Mouse (Mus musculus): ENCODE measurements around the gene 5330417H12Rik.

The 5330417H12Rik gene

DNA sequence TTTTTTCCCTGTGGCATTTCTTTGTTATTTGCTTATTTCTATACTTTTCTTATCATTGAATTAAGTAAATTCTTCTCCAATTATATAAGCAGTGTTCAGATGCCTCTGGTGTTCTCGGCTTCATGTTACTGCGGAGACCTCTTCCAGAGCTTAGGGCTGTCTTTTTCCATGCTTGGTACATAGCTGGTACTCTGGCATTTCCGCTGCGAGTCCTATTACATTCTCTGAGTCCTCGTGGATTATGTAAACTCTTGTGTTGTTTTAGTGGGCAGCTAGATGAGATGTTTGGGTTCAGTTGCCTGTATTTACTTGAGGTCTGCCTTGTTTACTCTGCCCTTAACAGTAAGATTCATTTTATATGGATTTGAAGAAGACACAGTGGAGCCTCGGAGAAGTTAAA is 820 bp upstream of the 5330417H12Rik start:
- DNase-seq (ENCODE audit: low spot score) = no peak

GRCm38 (mm10) chr7:107624432-107624831 is 529 bp downstream of the 5330417H12Rik start:
- DNase-seq (ENCODE audit: low spot score) = no peak

DNA sequence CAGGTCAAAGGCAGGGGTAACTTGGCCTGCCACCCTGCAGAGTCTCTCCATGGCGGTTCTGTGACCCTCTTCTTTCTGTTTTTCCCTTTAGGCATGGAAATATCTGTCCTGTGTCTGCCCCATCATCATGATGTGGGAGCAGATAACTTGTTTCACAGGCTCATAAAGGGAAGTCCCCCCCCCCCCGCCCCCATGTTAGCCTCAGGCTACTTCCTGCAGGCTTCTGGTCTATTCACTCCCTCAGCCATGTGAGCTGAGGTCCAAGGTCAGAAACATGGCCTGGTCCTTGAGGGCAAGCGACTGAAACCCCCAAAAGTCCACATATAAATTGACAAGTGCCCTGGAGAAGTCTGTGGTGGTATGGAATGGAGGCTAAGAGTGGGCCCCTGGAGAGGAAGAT is 4.8 kb downstream of the 5330417H12Rik start:
- no peak for DNase-seq (ENCODE audit: low spot score)

DNA sequence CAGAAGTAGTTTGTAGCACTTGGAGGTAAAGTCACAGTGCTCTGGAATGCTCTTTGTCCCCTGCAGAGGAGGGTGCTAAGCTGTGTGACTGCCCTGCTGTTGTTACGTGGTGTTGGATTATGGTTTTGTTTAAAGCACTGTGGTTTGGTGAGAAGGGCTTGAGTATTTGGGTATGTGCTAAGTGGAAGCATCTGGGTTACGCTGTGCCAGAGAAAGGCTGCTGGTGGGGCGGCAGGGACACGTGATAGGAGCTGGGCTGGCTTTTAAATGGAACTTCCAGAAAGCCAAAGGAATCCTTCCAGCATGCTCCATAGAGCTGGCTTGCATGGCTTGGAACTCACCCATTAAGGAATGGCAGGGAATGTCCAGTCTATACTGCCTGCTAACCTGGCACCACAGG is 5.7 kb downstream of the 5330417H12Rik start:
- DNase-seq (ENCODE audit: low spot score) = no peak

DNA sequence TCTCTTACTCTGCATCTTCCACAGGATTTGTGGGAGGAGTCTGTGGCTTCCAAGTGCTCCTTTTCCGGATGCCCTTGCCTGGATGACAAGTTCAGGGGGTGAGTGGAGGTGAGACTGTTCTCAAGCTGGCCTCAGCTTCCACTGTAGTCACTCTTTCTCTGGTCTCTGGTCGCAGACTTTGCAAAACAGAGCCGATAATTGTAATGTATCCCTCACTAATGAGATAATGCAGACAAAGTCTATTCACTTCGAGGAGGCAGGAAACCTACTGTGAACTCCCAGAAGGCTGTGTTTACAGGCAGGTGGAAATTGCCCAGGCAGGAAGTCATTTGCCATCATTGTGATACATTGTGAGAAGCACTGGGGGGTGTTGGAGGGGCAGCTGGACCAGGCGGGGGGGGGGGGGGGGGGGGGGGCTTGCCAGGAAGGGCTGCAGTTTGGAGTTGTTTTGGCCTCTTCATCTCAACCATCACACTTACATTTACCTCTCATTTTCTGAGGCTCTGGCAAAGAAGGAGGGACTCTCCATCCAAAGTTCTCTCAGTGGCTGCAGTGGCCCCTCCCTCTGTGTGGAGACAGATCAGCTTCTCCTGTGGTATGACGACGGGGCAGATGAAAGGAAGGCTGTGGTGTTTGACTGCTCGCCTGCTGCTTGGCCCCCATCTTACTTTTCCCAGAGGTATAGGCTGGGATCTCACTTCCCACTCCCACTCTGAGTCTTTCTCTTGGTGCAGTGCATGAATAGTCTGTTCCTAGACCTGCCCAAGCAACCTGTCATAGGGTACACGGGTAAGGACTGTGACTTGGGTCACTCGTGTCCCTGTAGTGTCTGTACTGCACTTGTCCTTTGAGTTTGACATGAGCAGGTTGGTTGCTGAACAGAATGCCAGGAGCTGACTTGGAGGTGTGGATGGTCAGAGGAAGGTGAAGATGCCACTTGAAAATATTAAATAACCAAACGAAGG is 6.7 kb downstream of the 5330417H12Rik start:
- no peak for DNase-seq (ENCODE audit: low spot score)

GRCm38 (mm10) chr7:107610880-107611279 is 14.1 kb downstream of the 5330417H12Rik start:
- no peak for DNase-seq (ENCODE audit: low spot score)

DNA sequence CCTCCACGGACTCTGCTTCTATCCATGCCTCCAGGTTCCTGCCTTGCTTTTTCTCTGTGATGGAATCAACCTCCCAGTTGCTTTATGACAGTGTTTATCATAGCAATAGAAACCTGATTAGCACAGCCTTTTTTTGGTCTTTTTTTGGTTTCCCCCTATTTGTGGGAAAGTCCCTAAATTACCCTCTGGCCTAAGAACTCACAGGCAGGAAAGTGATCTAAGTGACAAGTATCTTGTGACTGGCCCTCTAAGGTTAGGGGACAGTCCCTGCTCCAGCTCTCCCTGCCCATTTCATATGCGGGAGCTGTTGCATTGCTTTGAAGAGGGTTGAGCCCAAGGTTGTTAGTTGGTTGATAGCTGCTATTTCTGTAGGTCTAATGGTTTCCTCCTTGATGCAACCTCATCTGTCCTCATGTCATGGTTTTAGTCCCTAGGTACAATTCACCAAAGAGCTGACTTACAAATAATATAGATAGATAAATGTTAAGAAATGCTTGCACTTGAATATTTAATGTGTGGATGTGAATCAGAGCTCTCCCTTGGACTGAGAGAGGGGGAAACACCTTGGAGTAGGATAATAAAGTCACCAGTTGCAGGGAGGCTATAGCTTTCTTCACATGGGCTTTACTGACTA is 15.2 kb downstream of the 5330417H12Rik start:
- DNase-seq (ENCODE audit: low spot score) = no peak

DNA sequence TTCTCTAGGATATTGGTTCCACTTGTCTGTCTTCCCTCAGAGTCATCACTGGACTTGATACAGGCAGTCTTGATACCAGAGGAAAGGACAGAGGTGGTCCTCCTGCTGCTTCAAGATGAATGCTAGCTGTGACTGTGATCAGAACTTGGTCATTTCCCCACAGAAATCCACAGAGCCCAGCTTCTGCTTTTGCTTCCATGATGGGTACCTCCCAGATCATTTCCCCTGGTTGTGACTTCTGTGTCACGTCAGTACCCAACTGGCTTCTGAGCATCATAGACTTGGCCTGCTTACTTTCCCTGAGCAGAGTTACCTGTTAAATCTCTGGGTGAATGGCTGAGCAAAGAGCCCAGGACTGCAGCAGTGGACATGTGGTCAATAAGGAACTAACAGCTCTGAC is 17.2 kb downstream of the 5330417H12Rik start:
- DNase-seq (ENCODE audit: low spot score) = no peak

DNA sequence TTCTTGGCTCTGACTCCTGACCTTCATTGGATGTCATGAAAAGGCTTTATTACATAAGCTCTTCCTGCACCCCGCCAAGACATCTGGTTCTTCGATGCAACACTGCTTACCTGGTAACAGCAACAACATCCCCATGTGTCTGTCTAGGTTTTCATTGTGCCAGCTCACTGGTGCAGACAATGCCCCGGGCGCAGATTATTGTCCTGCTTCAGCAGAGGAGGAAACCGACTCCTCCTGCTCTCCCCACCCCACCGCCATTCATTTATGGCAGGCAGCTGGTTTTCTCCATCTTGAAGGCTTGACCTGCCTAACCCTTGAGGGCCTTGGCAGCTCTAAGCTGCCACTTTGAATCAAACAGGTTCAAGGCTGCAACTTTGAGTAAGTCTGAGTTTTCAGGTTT is 22.0 kb downstream of the 5330417H12Rik start:
- no peak for DNase-seq (ENCODE audit: low spot score)

DNA sequence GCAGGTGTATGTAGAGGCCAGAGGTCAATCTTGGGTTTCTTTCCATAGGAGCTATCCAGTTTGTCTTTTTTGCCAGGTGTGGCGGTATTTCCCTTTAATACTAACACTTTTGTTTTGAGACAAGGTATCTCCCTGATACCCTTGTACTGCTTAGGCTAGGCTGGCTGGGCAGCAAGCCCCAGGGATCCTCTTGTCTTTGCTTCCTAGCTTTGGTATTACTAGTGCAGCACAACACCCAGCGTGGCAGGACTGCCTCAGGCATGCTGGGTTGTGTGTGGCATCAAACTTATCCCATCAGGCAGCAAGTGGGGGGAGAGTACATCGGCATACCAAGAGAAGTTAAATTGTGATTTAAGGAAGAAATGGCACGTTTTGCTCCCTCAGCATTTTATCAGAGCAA is 22.5 kb downstream of the 5330417H12Rik start:
- no peak for DNase-seq (ENCODE audit: low spot score)

GRCm38 (mm10) chr7:107600651-107601050 is 24.3 kb downstream of the 5330417H12Rik start:
- DNase-seq (ENCODE audit: low spot score) = no peak

DNA sequence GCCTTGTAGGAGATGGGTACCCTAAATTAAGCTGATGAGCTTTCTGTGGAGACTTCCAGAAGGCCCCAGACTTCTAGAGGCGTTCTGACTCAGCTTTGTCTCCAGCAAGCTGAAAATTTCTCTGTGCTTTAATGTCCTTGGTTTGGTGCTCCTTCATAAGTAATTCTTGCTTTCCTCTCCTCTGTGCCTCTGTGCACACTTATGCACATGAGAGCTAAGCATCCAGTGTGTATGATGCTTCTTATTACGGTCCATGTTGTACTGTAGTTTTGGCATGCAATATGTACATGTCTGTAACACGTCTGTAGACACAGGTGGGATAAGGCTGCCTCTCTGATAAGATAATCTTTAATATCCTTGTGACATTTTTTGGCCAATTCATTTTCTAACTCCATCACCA is 27.0 kb downstream of the 5330417H12Rik start:
- no peak for DNase-seq (ENCODE audit: low spot score)

- no peak for DNase-seq (ENCODE audit: low spot score)
These were observed 28.2 kb downstream of the 5330417H12Rik start for GRCm38 (mm10) chr7:107596753-107597152.

GRCm38 (mm10) chr7:107595426-107595825 is 29.5 kb downstream of the 5330417H12Rik start:
- DNase-seq (ENCODE audit: low spot score) = no peak

DNA sequence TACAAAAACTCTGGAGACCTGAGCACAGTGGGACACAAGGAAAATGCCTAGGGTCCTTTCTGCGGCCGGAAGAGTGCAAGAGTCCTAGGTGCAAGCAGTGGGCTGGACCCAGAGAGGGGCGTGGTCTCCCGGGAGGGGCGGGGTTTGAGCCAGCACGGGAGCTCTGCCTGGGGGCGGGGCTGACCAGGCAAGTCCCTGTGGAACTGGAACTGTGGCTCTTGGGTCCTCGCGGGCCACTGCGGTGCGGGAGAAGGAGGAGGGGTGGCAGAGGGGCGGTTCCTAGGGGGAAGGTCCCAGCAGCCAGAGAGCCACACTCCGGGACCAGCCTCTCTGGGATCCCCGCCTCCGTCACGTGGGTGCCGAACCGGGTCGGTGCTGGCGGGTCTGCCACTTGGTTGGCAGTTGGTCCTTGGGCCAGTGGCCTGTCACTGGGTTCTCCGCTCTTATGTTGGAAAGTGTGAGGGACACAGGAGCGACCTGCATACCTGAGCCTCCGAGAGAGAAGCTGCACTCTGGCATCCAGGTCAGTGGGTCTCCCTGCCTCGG is 30.0 kb downstream of the 5330417H12Rik start, which contains the start of gene Ppfibp2:
Ppfibp2 (plus strand) TSS at position 351 of the 546 bp plus-strand sequence.
- DNase-seq (ENCODE audit: low spot score) = peak; percentile 87

DNA sequence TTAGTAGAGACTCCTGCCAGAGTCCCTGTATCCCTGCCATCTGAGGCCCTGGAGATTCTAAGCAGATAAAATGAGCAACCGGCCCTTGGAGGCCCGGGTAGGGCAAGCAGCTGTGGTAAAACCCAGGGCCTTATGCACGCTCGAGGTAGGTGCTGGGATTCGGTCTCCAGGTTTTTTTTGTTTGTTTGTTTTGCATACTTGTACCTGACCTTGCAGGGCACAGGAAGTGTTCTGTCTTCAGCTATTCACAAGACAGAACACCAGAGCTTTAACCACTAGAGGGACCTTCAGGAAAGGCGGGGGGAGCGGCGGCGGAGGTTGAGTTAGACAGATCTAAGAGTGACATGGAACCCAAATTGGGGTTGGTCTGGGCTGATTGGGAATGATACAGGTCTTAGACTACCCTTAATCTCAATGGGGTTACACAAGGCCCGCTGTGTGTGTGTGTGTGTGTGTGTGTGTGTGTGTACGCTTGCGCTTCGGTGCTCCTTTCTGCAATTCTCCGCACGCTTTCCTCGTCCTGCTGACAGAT is 30.6 kb downstream of the 5330417H12Rik start:
- DNase-seq (ENCODE audit: low spot score) = peak; percentile 34

DNA sequence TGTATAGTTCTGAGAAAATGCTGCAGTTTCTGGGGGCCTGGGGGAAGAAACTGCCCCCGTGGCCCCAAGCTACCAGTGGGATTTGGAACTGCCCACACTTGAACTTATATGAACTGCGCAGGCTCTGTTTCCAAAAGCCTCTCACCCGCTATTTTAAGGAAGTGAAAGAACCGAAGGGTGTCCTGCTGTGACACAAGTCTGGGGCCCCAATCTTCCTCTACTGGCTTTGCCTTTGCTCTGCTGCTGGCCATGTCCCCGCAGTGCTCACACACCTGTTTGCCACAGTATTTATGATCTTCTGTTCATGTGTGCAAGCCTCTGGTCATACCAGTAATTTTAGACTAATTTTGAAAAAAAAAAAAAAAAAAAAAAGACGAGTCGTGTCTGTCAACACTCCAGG is 31.1 kb downstream of the 5330417H12Rik start:
- no peak for DNase-seq (ENCODE audit: low spot score)

DNA sequence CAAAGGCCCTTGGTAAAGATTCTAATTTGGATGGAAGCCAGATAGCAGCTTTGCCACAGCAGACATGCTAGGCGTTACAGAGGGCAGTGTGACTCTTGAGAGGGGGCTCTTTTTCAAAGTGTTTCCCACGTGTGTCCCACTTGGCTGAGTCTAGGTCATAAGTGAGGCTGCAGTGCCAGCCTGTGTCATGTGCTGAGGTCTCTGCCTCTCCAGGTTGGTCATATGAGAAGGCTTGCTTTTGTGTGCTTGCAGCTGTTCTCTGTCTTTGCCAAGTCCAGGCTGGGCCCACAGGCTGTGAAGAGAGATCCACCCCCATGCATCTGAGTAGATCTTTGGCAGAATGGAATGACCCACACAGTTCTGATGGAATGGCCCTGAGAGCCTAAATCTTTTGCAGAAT is 32.3 kb downstream of the 5330417H12Rik start:
- DNase-seq (ENCODE audit: low spot score) = no peak

DNA sequence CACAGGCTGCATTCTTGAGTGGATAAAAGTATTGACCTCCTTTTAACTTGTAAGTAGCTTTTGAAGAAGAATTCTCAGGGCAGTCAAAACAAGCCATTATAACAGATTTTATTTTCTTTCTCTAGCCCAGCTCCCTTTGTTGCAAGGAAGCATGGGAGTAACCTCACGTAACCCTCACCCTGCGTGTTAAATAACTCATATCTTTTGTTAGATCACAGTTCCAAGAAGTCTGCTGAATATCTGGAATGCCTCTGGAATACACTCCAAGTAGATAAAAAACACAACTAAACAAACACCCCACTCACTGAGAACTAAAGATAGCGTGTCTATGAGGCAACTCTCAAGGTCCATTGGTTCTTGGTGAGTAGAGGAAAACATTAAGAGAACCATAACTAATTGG is 50.7 kb downstream of the 5330417H12Rik start:
- DNase-seq (ENCODE audit: low spot score) = no peak
